Mouse (Mus musculus) myocyte (in vitro differentiated cells): ENCODE data around the gene Tma7.

Source experiments
- CEBPB ChIP-seq: IDR thresholded peaks from 2 replicates; pipeline ENCODE4 v1.6.1; 2011; ENCODE audit warnings: mild to moderate bottlenecking, moderate library complexity; ENCODE audit not compliant: poor library complexity, insufficient read depth, severe bottlenecking
- E2F4 ChIP-seq: IDR thresholded peaks from one replicate; pipeline ENCODE4 v1.6.1; 2011; ENCODE audit warnings: mild to moderate bottlenecking, control low read depth, moderate library complexity; ENCODE audit not compliant: insufficient read depth
- MAX ChIP-seq: IDR thresholded peaks from one replicate; pipeline ENCODE4 v1.6.1; 2011; ENCODE audit warnings: low read depth, mild to moderate bottlenecking, control low read depth
- MYOG ChIP-seq, 3 experiments: IDR thresholded peaks; one replicate each; pipeline ENCODE4 v1.6.1; 2011; ENCODE audit warnings: control low read depth in 2 of 3, low read depth in 2 of 3, mild to moderate bottlenecking in 2 of 3; ENCODE audit not compliant: insufficient read length in 2 of 3, control insufficient read depth in 1 of 3, insufficient read depth in 1 of 3
- POLR2A ChIP-seq: IDR thresholded peaks from one replicate; pipeline ENCODE4 v1.6.1; 2011; ENCODE audit warnings: low read depth, mild to moderate bottlenecking, control low read depth, moderate library complexity; ENCODE audit not compliant: insufficient read length
- POLR2AphosphoS2 ChIP-seq: IDR thresholded peaks from one replicate; pipeline ENCODE4 v1.6.1; 2011; ENCODE audit warnings: low read depth, control low read depth; ENCODE audit not compliant: insufficient read length
- TCF12 ChIP-seq: IDR thresholded peaks from one replicate; pipeline ENCODE4 v1.6.1; 2011; ENCODE audit warnings: mild to moderate bottlenecking, control low read depth; ENCODE audit not compliant: poor library complexity, insufficient read depth, severe bottlenecking
- TCF3 ChIP-seq: IDR thresholded peaks from one replicate; pipeline ENCODE4 v1.6.1; 2011; ENCODE audit warnings: low read depth, control low read depth; ENCODE audit not compliant: insufficient read length
- USF1 ChIP-seq: IDR thresholded peaks from one replicate; pipeline ENCODE4 v1.6.1; 2011; ENCODE audit warnings: low read depth, mild to moderate bottlenecking, control low read depth, moderate library complexity

DNA sequence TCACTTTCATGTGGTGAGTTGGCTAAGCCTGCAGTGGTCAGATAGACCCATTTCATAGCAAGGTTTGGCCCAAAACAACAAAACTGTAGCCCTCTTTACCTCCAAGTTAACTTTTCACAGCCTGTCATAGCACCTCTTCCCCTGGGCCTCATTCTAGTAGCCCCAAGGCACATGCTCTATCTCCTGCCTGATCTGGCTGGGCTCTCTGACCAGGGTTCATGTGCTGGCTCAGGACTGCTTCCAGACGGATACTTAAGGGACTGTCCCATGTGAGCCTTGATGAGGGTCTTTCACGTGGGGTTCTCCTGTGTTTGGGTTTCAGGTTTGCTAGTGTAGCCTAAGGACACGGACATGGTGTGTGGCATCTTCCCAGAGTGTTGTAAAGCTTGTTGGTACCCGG is 42.7 kb downstream of the Tma7 start:
- TF ChIP-seq USF1 (no peak), POLR2AphosphoS2 (no peak), POLR2A (no peak), CEBPB (no peak), TCF12 (no peak), MAX (no peak), MYOG (IDR thresholded peaks at IDR 0.05; ENCODE audit: control insufficient read depth in 1 of 3, insufficient read depth in 1 of 3, insufficient read length in 2 of 3, low read depth in 2 of 3) (no peak), TCF3 (no peak), E2F4 (no peak)
